Mouse (Mus musculus) embryonic facial prominence, embryonic 12.5 days (tissue): ENCODE measurements around the gene Uqcrc2. TPM values are rescaled to one million over a fixed set of nuclear protein-coding genes. Genes with fewer than 3 reads are reported as not detected.

Experiments
- ATAC-seq: fragments of 200-750 bp; cut with Nextera tagmentation; 2 replicates; pipeline ENCODE4 v1.8.0; 2017; ENCODE audit not compliant: insufficient number of reproducible peaks, insufficient read depth, low FRiP score, low TSS enrichment
- H3K27ac ChIP-seq: fragments of 300-500 bp; sonication (generic); 2 replicates; pipeline ENCODE4 v1.5.1; 2016; ENCODE audit warnings: mild to moderate bottlenecking
- H3K27me3 ChIP-seq: fragments of 300-500 bp; sonication (generic); 2 replicates; pipeline ENCODE4 v1.6.1; 2016; ENCODE audit warnings: mild to moderate bottlenecking, moderate library complexity
- H3K36me3 ChIP-seq: fragments of 300-500 bp; sonication (generic); 2 replicates; pipeline ENCODE4 v1.6.1; 2016; ENCODE audit warnings: mild to moderate bottlenecking
- H3K4me1 ChIP-seq: fragments of 300-500 bp; sonication (generic); 2 replicates; pipeline ENCODE4 v1.6.1; 2016
- H3K4me2 ChIP-seq: fragments of 300-500 bp; sonication (generic); replicated peaks from 2 replicates; pipeline ENCODE4 v1.6.1; 2016; ENCODE audit warnings: mild to moderate bottlenecking, moderate library complexity
- H3K4me3 ChIP-seq: fragments of 300-500 bp; sonication (generic); 2 replicates; pipeline ENCODE4 v1.5.1; 2016; ENCODE audit warnings: mild to moderate bottlenecking
- H3K9ac ChIP-seq: fragments of 300-500 bp; sonication (generic); 2 replicates; pipeline ENCODE4 v1.6.1; 2016; ENCODE audit warnings: mild to moderate bottlenecking, moderate library complexity
- H3K9me3 ChIP-seq: fragments of 300-500 bp; sonication (generic); 2 replicates; pipeline ENCODE4 v1.6.1; 2016; ENCODE audit warnings: mild to moderate bottlenecking, moderate library complexity
- WGBS: fragments of 180-500 bp; shearing (Covaris S2); methylation state at CpG from one replicate; pipeline ENCODE4 v1.1.7; 2016; 5-methylcytosine and 5-hydroxymethylcytosine counted together
- polyA plus RNA-seq: library from polyadenylated mRNA; unstranded; fragments of >200 nt; fragmentation: Nextera tagmentation; extraction: Ambion mirVana; gene quantifications from 2 replicates; pipeline ENCODE4 v1.2.1, GENCODE M21; 2016

The Uqcrc2 gene
- polyA plus RNA-seq, 1 experiment from 2014 or later = 177 TPM

DNA sequence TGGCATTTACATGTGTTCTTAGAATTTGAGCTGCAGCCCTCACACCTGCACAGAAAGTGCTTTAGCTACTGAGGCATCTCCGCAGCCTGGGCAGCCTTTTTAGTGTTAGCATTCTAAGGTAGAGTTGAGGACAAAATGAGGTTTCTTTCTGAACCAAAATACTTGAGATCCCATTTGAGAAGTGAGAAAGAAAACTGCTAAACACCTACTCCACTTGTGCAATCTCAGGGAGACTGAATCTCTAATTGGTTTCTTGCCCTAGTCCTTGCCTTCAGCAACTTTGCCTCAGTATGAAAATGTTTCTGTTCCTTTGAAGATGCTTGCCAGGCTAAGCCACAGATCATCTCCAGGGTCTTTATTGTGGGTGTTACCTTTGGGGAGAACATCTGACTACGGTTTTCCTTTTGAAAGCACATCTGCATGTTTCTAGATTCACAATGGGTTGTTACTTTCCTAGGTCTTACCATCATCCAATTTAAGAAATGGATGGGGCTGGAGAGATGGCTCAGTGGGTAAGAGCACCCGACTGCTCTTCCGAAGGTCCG lies 58.9 kb downstream of the Uqcrc2 start:
- H3K9me3 ChIP-seq = no peaks in the 10 kb centered on the region
- no peaks in the 10 kb centered on the region for H3K27me3 ChIP-seq
- WGBS = 92% methylated on average over 5 of the region's 5 CpGs
- no peak for ATAC-seq
- no peak overlapping the region for H3K4me3 ChIP-seq
- H3K27ac ChIP-seq = no peak overlapping the region
- 0 out of 2 replicates have a peak, but pooled peaks cover 6% of the 10 kb centered on the region for H3K36me3 ChIP-seq
- no peaks in the 10 kb centered on the region for H3K4me1 ChIP-seq
- H3K9ac ChIP-seq = no peak overlapping the region
- no peak overlapping the region for H3K4me2 ChIP-seq

DNA sequence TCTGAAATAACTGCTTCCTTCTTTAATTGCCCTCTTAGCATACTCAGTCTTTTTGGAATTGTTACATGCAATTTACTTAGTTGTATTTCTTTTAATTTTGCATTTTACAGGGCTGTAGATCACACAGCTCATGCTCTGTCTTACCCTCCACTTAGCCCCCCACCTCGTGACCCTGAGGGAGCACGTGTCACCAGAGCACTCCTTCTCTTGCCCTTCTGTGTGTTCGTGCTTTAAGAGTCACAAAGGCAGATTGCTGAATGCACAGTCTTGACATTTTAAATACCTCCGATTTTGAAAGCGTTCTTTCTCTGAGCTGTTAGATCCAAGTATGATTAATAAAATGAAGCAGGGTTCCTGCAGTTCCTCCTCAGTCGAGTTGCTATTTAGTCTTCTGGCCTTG lies 60.2 kb downstream of the Uqcrc2 start:
- no peak overlapping the region for H3K9ac ChIP-seq
- no peak overlapping the region for H3K4me3 ChIP-seq
- WGBS = 38% methylated on average over 6 of the region's 6 CpGs
- H3K9me3 ChIP-seq = no peaks in the 10 kb centered on the region
- ATAC-seq = no peak
- no peaks in the 10 kb centered on the region for H3K27me3 ChIP-seq
- 0 out of 2 replicates have a peak, but pooled peaks cover 6% of the 10 kb centered on the region for H3K36me3 ChIP-seq
- no peaks in the 10 kb centered on the region for H3K4me1 ChIP-seq
- no peak overlapping the region for H3K4me2 ChIP-seq
- no peak overlapping the region for H3K27ac ChIP-seq

DNA sequence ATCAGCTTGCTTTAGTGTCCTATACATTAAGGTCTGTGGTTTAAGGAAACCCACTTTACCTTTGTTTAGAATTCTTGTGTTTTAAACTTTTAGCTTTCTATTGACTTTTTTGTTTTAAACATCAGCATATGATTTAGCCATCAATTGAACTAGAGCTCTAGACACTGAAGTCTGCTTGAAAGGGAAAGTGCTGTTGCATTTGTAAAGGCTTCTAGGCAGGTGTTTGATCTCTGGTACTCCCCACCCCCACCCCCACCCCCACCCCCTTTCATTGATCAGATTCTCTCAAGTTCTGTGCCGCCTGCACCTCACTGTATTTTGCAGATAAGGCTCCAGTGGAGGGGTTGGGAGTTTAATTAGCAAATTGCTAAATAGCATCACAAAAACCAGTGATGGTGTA lies 60.7 kb downstream of the Uqcrc2 start:
- Histone ChIP-seq H3K9me3 (no peaks in the 10 kb centered on the region), H3K36me3 (0 out of 2 replicates have a peak, but pooled peaks cover 5% of the 10 kb centered on the region), H3K4me1 (no peaks in the 10 kb centered on the region), H3K4me3 (no peak overlapping the region), H3K9ac (no peak overlapping the region), H3K27ac (no peak overlapping the region), H3K4me2 (no peak overlapping the region), H3K27me3 (no peaks in the 10 kb centered on the region)
- 72% methylated on average over 1 of the region's 1 CpGs for WGBS
- ATAC-seq = no peak

DNA sequence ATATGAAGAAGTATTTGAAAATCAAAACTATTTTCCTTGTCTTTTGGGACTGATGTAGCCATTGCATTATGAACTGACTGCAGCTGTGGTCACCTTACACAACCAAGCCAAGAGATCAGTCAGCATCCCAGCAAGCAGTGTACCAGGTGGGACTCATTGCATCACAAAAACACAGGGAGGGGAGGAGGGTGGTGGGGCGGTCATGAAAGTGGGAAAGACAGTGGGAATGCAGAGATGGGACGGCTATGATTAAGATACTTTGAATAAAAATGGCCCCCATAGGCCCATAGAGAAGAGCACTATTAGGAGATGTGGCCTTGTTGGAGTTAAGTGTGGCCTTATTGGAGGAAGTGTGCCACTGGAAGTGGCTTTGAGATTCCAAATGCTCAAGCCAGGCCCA lies 61.4 kb downstream of the Uqcrc2 start:
- Histone ChIP-seq H3K27ac (no peak overlapping the region), H3K4me1 (no peaks in the 10 kb centered on the region), H3K4me2 (no peak overlapping the region), H3K4me3 (no peak overlapping the region), H3K36me3 (0 out of 2 replicates have a peak, but pooled peaks cover 4% of the 10 kb centered on the region), H3K9ac (no peak overlapping the region), H3K9me3 (no peaks in the 10 kb centered on the region), H3K27me3 (no peaks in the 10 kb centered on the region)
- WGBS = 92% methylated on average over 2 of the region's 2 CpGs
- no peak for ATAC-seq

DNA sequence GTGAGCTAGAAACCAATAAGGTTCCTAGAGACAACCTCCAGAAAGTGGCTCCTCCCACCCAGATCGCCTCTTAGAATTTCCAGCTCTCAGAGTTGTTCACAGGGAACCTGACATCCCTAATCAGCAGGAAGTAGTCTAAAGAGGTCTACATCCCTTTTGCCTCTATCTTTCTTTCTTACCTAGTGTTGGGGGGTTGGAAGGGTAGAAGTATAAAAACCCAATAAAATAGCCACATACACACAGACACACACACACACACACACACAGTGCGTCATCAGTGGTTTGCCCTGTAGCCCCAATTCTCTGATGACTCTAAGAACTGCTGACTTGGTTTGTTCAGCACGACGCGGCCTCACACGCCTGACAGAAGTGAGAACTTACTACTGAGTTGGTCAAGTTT lies 64.6 kb downstream of the Uqcrc2 start:
- H3K27ac ChIP-seq = no peak overlapping the region
- no peak for ATAC-seq
- H3K4me1 ChIP-seq = no peaks in the 10 kb centered on the region
- H3K4me2 ChIP-seq = no peak overlapping the region
- 94% methylated on average over 6 of the region's 6 CpGs for WGBS
- no peak overlapping the region for H3K9ac ChIP-seq
- no peaks in the 10 kb centered on the region for H3K36me3 ChIP-seq
- H3K9me3 ChIP-seq = no peaks in the 10 kb centered on the region
- no peaks in the 10 kb centered on the region for H3K27me3 ChIP-seq
- H3K4me3 ChIP-seq = no peak overlapping the region

DNA sequence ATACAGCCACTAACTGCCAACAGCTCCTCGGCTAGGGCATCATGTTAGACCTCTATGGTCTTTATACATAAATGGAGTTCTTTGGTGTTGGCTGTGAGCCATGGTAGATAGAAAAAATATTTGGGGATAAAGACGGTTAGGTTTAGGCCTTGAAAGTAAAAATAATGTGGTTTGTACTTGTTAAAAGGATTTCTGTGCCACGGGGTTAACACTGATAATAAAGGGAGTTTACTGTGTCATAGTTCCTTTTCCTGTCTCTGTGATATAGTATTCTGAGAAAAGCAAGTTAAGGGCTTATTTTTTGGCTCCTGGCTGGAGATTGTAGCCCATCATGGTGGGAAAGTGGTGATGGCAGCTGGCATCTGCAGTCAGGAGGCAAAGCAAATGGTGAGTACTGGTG lies 68.9 kb downstream of the Uqcrc2 start:
- H3K4me2 ChIP-seq = no peak overlapping the region
- no peaks in the 10 kb centered on the region for H3K36me3 ChIP-seq
- no peak overlapping the region for H3K9ac ChIP-seq
- no peak overlapping the region for H3K27ac ChIP-seq
- no peaks in the 10 kb centered on the region for H3K4me1 ChIP-seq
- H3K27me3 ChIP-seq = no peaks in the 10 kb centered on the region
- H3K9me3 ChIP-seq = no peaks in the 10 kb centered on the region
- no peak for ATAC-seq
- H3K4me3 ChIP-seq = no peak overlapping the region
- 90% methylated on average over 3 of the region's 3 CpGs for WGBS

Other genes with a start within 250 kb of the Uqcrc2 start
- 0.08 TPM in 1 of 2 replicates, not detected in the other for gene Abca16, start 225.5 kb upstream of the Uqcrc2 start, polyA plus RNA-seq
- gene Pdzd9, start 35.2 kb downstream of the Uqcrc2 start, polyA plus RNA-seq = 0.56 and 0.60 TPM in 2 replicates
- gene Mosmo, start 42.4 kb downstream of the Uqcrc2 start, polyA plus RNA-seq = 15.4 and 16.0 TPM in 2 replicates
- gene Vwa3a, start 104.1 kb downstream of the Uqcrc2 start, polyA plus RNA-seq = 0.15 TPM in 2 replicates
- gene Gm5737, start 177.2 kb downstream of the Uqcrc2 start, polyA plus RNA-seq = not detected in 2 replicates
- 38.7 and 39.4 TPM in 2 replicates for gene Eef2k, start 207.7 kb downstream of the Uqcrc2 start, polyA plus RNA-seq